Mouse (Mus musculus) frontal cortex, postnatal 36 days (tissue): ENCODE data around the gene Tango6.

Experiments
- DNase-seq, 2 experiments: peaks; one replicate each; pipeline ENCODE4 v3.0.0; 2022; ENCODE audit warnings: low spot score in 2 of 2

Tango6 gene

DNA sequence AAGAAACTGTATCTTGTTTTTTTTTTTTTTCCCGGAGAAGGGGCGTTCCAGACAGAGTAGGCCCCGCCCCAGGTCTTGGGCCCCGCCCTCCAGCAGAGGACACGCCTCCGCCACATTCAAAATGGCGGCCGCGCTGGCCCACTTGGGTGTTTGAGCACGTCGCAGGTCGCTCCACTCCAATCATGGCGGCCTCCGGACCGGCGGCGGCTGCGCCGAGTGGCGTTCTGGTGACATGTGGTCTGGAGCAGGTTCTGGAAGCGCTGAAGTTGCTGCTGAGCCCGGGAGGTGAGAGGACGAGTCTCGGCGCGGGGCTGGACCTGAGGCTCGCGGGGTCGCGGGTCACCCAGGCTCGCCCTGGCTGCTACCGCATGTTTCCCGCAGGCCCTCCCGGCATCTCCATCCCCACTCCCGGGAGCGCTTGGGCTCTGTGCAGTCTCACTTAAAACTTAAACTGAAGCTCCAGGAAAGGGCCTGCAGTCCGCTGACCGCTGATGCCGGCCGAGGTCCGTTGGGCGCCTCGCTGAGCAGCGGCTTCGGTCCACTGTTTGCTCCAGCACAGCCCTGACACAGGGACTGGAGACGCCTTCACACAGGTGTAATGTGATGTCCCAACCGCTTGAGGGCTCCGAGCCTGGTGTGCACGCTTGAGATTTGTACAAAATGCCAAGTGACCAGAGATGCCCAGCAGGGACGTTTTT is at the start of gene Tango6:
Gene Tango6, plus strand, starts transcription at position 98 of the 698 bp plus-strand sequence.
- peak; percentile 90 to 93 for DNase-seq

DNA sequence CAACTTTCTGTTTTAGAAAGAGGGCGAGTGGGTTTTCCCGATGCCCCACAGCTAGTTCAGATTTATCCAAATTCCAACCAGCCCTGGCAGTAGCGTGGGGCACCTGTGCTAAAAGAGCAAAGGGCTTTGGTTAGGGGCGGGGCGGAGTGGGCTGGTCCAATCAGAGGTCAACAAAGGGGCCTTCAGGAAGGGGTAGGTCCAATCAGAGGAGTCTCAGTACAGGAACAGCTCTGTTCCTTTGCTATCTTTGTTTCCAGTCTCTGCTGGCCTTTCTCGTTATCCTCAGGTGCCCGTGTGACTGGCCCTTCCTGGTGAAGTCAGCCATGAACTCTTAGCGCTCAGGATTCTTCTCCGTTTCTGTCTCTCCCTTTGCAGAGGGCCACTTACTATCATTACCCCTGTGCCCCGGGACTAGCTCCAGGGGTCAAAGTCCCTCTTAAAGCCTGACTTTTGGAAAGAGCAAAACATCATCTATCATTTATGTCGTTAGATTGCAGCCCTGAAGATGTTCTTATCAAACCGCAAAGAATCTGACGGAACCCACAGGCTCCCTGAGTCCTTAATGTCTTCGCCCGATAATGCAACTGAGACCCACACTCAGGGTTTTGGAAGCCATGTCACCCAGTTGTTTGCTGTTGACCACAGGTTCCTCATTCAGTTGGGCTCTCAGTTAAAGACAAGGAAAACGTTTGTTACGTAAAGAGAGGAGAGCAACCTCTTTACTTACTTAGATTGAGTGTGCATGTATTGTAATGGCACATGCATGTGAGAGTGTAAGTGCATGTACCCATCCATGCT is 49.3 kb upstream of the Tango6 start:
- DNase-seq = no peak

DNA sequence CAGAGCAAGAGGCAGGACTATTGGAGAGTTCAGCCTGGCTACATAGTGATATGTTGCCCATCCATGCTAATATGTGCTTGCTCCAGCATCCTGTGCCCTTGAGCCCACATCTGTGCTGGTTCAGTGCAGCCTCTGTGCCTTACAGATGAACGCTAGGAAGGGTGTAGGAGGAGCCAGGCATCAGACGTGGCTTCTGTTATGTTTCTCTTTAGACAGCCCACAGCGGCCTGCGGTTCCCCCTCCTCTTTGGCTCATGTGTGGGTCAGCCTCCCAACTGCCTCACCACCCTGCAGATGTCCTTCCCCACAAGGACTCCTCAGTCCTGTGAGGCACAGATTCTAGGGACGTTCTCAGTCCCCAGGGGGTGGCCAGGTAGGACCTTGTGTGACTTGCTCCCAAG is 47.6 kb upstream of the Tango6 start:
- no peak for DNase-seq

DNA sequence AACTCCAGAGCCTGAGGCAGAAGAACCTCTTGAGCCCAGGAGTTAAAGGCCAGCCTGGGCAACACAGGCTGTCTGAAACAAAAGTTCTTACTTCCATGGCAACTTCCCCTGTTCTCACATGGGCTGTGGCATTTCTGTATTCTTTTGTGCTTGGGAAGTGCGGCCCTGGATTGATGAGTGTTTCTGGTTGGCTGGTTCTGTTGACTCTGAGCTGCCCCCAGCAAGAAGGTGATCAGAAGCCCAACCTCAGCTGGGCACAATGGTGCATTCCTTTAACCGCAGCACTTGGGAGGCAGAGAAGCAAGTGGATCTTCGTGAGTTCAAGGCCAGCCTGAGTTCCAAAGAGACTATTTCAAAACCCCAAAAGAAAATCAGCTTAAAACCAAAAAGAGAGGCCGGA is 45.4 kb upstream of the Tango6 start:
- DNase-seq = no peak

DNA sequence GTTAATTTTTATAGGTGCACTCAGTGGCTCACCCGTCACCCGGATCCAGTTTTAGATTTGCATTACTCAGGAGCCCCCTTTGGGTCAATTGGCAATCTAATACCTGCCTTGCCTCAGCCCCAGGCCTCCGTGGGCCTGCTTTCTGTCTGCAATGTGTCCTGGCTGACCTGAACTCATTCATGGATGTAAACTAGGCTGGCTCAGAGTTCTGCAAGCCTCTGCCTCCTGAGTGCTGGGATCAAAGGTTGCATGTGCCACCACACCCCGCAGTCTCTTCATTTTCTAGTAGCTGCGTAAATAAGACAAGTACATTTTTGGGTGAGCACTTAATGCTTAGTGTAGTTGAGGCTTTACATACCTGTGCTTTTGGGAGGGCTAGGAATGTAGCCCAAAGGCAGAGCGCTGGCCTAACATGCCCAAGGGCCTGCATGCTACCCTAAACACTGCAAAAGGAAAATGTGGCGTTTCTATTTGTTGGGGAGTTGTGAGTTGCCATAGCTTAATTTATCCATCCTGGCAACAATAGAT is 44.0 kb upstream of the Tango6 start:
- DNase-seq = no peak

DNA sequence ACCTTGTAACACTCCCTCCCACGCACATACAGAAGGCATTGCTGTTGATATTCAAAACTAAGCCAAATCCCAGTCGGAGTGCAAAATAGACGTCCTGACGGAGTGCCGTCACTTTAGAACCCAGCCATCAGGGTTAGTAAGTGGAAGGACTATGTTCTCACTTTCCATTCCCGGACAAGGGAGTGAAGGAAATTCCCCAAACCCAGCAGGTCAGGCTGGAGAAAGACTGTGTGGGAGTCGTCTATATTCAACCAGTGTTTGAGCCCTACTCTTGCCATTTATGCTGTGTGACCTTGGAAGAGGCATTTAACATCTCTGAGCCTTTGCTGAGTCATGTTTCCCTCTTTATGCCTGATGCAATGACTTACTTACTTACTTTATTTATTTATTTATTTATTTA is 42.7 kb upstream of the Tango6 start:
- DNase-seq = no peak

DNA sequence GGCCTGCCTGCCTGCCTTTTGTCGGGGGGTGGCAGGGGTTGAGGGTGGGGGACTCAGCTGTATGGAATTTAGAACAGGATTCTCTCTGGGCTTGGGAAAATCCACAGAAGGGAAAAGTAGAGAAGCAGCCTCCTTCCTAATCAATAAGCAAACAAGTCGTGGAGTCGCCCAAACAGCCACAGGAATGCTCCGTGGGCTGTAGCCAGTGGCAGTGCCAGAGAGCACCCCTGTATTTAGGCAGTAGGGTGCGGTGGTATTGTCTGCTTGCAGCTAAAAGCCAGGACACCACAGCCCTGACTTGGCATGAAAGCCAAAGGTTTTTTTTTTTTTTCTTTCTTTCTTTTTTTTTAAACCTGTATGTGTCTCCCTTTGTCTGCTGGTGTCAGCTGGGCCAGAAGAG is 41.9 kb upstream of the Tango6 start:
- no peak for DNase-seq

DNA sequence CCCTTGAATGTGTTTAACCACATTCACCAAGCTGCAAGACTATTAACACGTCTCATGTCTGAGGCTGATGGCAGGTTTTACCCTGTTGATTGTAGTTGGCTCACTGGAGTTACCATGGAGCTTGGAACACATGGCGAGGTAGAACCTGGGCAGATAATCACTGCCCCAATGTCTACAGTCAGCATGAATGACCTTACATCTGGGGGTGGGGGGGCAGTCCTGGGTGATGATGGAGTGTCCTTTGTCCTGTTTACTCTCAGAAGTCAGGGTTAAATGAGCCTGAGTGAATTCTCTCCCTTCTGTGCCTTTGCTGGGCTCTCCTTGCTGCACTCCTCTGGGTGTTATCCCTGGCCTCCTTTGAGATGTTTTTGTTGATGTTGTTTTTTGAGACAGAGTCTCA is 40.7 kb upstream of the Tango6 start:
- DNase-seq = no peak

DNA sequence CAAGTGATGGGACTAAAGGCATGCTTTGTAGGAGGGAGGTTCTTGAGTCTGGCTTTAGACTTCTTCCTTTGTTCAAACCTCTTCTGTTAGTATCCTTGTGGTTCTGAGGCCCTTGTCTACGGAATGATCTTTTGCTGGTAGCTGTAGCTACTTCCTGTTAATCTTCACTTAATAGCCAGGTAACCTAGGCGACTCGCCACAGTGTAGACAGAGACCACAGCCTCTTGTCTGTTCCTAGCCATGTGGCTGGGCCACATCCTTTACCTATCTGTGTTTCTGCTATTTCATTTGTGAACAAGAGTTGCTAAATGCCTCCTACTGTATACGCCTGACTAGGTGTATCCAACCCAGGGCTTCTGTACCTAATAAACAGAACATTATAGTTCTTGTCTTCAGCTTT is 39.8 kb upstream of the Tango6 start:
- DNase-seq = no peak

DNA sequence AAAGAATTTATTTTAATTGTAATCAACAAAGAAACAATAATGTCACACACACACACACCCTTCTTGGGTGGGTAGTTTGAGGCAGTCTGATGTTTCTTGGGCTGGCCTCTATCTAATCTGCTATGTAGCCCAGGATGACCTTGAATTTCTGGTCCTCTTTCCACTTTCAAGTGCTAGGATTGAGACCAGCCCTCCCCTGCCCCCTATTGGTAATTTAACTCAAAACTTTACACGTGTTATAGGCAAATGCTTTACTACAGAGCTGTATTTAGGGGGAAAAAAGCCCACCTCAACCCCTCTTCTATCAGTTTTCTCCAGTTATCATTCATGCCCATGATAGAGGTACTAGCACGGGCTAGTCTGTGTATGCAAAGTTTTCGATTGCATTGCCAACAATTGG is 37.9 kb upstream of the Tango6 start:
- no peak for DNase-seq

DNA sequence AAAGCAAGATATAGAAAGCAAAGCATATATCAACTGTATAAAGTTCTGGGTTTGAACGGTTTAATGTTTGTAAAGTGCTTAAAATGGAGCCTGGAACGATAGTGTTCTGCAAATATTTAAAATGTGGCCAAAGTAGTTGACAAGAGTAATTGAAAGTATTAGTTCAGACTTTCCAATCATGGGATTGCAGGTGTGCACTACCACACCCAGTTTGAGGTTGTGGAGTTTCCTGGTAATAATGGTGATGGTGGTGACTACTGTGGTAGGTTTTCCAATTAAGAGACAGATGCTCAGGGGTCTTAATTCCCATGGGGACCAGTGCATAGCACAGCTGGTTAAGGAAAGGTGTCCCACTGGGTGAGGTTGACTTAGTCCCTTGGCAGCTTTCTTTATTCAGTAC is 36.7 kb upstream of the Tango6 start:
- no peak for DNase-seq

DNA sequence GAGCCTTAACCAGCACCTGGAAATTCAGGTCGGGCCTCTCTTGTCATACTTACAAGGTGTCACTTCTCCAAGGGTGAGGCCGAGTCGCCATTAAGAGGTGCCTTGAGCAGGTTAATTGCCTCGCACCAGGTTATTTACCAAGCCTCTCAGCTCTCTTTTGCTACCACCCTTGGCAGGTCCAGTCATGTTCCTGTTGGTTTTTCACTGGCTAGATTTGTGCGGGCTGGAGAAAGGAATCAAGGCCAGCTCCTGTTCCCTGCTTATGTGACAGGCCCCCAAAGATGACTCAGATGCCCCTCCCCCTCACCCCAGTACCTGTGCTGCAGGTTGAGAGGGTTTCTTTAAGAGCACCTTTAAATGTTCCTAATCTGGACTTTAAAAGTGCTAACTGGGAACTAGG is 36.1 kb upstream of the Tango6 start:
- no peak for DNase-seq

DNA sequence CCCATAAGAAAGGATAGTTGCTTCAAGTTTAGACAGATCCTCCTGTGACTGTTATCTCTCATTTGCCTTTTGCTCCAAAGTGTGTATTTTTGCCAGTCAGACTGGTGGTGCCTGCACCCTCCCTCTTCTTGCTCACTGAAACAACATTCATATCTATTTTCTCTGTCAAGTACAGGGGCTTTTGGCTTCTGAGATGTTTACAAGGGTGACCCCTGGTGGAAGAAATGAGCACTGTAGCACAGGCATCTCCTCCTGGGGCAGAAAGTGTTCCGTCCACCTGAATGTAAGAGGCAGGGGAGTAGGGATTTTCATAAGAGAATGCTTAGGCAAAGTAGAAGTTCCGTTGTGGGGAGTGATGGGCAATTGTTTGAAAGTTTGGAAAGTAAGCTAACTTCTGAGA is 35.5 kb upstream of the Tango6 start:
- peak; percentile 76 to 84 for DNase-seq

DNA sequence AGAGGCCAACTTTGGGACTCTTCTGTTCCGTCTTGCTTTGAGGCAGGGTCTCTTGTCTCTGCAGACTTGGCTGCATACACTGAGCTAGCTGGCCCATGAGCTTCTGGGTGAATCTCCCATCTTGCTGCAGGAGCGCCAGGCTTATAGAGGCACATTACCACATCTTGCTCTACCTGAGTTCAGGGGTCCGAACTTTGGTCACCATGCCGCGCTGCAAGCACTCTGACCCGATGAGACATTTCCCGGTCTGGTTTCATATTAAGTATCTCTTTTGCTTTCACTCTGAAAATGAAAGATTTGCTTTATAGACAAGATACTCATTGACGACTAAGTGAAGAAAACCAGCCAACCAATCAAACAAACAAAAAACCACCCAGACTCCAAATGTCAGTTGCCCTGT is 34.4 kb upstream of the Tango6 start:
- no peak for DNase-seq

DNA sequence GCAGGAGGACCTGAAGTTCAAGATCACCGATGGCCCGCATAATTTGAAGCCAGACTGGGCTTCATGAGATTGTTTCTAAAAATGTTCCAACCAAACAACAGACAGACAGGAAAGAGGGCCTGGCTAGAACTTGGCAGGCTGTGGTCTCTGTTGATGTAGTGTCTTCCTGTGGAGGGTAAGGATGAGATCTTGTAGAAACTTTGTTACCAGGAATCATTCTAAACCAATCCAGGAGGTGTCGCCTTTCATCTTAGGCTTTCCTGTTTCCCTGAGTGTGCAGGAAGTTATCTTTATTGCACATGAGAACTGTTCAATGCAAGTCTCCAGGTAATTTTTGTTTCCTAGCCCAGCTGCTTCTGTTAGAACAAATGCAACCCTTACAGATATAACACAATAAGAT is 30.9 kb upstream of the Tango6 start:
- no peak for DNase-seq

DNA sequence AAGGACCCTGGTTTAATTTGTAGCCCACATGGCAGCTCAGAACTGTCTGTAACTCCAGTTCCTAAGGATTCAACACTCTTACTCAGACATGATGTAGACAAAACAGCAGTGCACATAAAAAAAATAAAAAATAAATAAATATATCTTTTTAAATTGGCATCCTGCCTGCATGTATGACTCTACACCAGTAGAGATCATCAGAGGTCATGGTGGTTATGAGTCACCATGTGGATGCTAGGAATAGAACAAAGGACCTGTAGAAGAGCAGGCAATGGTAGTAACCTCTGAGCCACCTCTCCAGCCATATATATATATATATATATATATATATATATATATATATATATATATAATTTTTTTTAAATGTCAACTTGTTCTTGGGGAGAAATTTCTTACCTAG is 26.8 kb upstream of the Tango6 start:
- DNase-seq = no peak

DNA sequence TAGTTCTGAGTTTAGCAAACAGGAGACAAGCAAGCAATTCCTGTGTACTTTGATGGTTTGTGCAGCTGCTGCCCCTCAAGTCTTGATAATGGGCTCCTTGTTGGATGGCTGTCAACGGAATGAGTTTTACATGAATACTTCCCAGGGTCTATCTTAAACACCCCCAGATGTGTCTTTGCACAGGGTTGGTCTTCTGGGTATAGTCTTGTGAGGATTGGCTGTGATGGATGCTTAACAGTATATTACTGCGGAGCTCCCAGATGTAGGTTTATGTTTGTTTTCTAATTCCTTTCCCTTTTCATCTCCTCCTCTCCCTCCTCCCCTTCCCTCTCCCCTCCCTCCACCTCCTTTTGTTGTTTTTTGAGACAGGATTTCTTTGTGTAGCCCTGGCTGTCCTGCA is 10.1 kb upstream of the Tango6 start:
- DNase-seq = no peak

DNA sequence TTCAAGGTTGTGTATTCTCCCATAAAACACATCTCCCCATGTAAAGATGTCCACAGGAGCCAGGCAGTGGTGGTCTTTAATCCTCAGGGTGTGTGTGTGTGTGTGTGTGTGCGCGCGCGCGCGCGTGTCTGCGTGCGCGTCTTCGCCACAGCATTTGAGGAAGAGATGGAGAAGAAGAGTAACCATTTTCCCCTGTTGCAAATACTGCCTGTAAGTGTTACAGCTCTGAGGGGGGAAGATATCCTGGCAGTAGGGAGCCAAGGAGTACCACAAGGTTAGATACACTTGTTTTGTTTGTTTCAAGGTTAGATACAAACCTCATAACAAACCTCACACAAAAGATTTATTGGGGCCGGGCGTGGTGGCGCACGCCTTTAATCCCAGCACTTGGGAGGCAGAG is 8.6 kb upstream of the Tango6 start:
- DNase-seq = no peak

DNA sequence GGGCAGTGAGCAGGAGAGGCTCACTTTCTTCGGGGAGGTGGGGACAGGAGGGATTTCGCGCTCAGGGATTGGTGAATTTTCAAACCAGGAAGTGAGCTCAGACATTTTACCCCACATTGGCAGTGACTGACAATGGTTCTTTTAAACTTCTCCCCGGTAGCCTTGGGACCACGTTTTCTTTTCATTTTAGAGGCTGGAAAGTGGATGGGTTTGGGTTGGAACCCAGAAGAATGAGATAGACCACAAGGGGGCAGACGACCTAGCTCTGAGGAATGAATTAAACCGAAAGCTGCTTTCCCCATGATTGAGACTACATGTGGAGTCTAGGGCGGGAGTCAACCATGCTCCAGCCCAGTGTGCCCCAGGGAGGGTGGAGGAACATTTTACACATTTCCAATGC is 8.0 kb upstream of the Tango6 start:
- DNase-seq = no peak

DNA sequence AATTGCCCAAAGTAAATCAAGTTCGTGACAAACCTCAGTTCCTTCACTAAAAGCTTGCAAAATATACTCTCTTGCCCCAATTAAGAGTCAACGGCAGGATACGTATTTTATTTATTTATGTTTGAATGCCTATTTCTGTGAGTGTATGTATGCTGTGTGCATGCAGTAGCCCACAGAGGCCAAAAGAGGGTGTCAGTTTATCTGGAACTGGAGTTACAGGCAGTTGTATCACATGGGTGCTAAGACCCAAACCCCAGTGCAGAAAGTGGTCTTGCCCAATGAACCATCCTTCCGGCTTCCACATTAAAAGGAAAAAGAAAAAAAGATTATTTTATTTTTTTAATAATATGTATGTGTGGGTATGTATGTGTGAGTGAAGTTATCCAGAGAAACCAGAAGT is 1.5 kb downstream of the Tango6 start:
- DNase-seq = no peak

DNA sequence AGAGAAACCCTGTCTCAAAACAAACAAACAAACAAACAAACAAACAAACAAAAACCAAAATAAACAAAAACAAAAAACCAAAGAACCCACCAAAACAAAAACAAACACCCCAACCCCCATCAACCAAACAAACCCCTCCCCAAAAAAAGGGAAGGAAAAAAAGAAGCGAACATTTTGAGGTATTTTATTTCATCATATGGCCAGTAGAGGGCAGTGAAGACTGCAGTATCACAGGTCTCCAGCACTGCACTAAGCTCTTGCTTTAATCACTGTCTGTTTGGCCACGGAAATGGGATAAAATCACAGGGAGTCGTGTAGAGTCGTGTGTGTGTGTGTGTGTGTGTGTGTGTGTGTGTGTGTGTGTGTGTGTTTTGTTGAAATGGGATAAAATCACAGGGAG is 4.6 kb downstream of the Tango6 start:
- DNase-seq = no peak

DNA sequence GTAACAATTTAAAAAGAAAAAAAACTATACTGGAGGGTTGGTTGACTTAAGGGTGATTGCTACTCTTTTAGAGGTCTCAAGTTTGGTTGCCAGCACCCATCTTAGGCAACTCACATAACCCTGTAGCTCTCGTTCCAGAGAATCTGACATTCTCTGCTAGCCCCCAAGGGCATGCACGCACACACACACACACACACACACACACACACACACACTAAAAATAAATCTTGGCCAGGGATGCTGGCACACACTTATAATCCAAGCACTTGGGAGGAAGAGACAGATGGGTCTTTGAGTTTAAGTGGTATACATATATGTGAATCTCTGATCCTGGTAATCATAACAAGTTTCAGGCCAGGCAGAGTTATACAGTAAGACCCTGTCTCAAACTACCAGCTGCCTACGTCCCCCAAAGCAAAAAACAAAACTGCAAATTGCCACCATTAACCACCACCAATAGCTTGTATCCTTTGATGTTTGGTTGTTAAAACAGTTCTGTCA is 14.9 kb downstream of the Tango6 start:
- DNase-seq = no peak

DNA sequence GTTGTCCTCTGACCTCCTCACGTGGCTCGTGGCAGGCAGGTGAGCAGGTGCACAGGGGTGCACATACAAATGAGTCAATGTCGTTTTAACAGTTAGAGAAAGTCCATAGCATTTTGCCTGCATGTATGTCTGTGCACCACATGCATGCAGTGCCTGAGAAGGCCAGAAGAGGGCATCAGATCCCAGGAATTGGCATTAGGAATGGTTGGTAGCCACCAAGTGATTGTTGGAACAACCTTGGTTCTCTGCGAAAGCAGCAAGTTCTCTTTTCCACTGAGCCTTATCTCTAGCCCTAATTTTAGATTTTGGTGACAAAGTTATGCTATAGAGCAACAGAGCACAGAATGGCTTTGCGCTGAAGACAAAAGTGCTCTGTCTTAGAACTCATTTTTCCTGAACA is 16.7 kb downstream of the Tango6 start:
- DNase-seq = peak; percentile 64 to 81
